Mouse (Mus musculus) heart, embryonic 15.5 days (tissue): ENCODE data around the gene Pkp1. TPM values are rescaled to one million over a fixed set of nuclear protein-coding genes. Genes with fewer than 3 reads are reported as not detected.

Source experiments
- ATAC-seq: fragments of 200-750 bp; cut with Nextera tagmentation; replicated peaks from 2 replicates; pipeline ENCODE4 v1.8.0; 2017; ENCODE audit warnings: low read depth, moderate TSS enrichment; ENCODE audit not compliant: insufficient number of reproducible peaks, insufficient read depth, low FRiP score
- H3K27ac ChIP-seq: fragments of 300-500 bp; sonication (generic); 2 replicates; pipeline ENCODE4 v1.5.1; 2015; ENCODE audit warnings: mild to moderate bottlenecking, inconsistent platforms
- H3K27me3 ChIP-seq: fragments of 300-500 bp; sonication (generic); 2 replicates; pipeline ENCODE4 v1.6.1; 2015; ENCODE audit warnings: inconsistent platforms
- H3K36me3 ChIP-seq: fragments of 300-500 bp; sonication (generic); 2 replicates; pipeline ENCODE4 v1.6.1; 2015; ENCODE audit warnings: mild to moderate bottlenecking, inconsistent platforms
- H3K4me1 ChIP-seq: fragments of 300-500 bp; sonication (generic); replicated peaks from 2 replicates; pipeline ENCODE4 v1.6.1; 2015; ENCODE audit warnings: inconsistent platforms
- H3K4me2 ChIP-seq: fragments of 300-500 bp; sonication (generic); 2 replicates; pipeline ENCODE4 v1.6.1; 2015; ENCODE audit warnings: inconsistent platforms, mild to moderate bottlenecking, moderate library complexity
- H3K4me3 ChIP-seq: fragments of 300-500 bp; sonication (generic); 2 replicates; pipeline ENCODE4 v1.5.1; 2015; ENCODE audit warnings: mild to moderate bottlenecking, inconsistent platforms
- H3K9ac ChIP-seq: fragments of 300-500 bp; sonication (generic); 2 replicates; pipeline ENCODE4 v1.6.1; 2015; ENCODE audit warnings: mild to moderate bottlenecking, inconsistent platforms
- H3K9me3 ChIP-seq: fragments of 300-500 bp; sonication (generic); replicated peaks from 2 replicates; pipeline ENCODE4 v1.6.1; 2016; ENCODE audit warnings: inconsistent platforms
- WGBS: fragments of 180-500 bp; shearing (Covaris S2); methylation state at CpG from one replicate; pipeline ENCODE4 v1.1.7; 2015; ENCODE audit warnings: mixed read lengths; 5-methylcytosine and 5-hydroxymethylcytosine counted together
- polyA plus RNA-seq: library from polyadenylated mRNA; unstranded; fragments of >200 nt; fragmentation: Nextera tagmentation; extraction: Ambion mirVana; gene quantifications from 2 replicates; pipeline ENCODE4 v1.2.1, GENCODE M21; 2015

Pkp1 gene
- polyA plus RNA-seq, 1 experiment from 2014 or later: 0.31 TPM

GRCm38 (mm10) chr1:135941259-135942006 is 22.4 kb upstream of the Pkp1 start:
- no peak overlapping the region for H3K27ac ChIP-seq
- no peak overlapping the region for H3K4me3 ChIP-seq
- 0 out of 2 replicates have a peak, but pooled peaks cover 11% of the 10 kb centered on the region for H3K4me1 ChIP-seq
- 61% methylated on average over 6 of the region's 6 CpGs for WGBS
- H3K4me2 ChIP-seq: no peak overlapping the region
- H3K27me3 ChIP-seq: peaks cover 30% of the 10 kb centered on the region
- H3K36me3 ChIP-seq: no peaks in the 10 kb centered on the region
- no peak overlapping the region for H3K9ac ChIP-seq
- H3K9me3 ChIP-seq: no peaks in the 10 kb centered on the region
- ATAC-seq: no peak

GRCm38 (mm10) chr1:135936091-135936490 is 17.1 kb upstream of the Pkp1 start:
- ATAC-seq: no peak
- Histone ChIP-seq H3K27me3 (no peaks in the 10 kb centered on the region; the same call in 1 of the 2 replicates), H3K36me3 (no peaks in the 10 kb centered on the region), H3K4me3 (no peak overlapping the region), H3K9me3 (no peaks in the 10 kb centered on the region), H3K27ac (no peak overlapping the region), H3K4me1 (0 out of 2 replicates have a peak, but pooled peaks cover 5% of the 10 kb centered on the region), H3K9ac (no peak overlapping the region), H3K4me2 (no peak overlapping the region)
- 65% methylated on average over 1 of the region's 1 CpGs for WGBS

GRCm38 (mm10) chr1:135933704-135934293 is 14.8 kb upstream of the Pkp1 start:
- no peak overlapping the region for H3K27ac ChIP-seq
- no peaks in the 10 kb centered on the region for H3K36me3 ChIP-seq
- H3K4me2 ChIP-seq: no peak overlapping the region
- no peaks in the 10 kb centered on the region for H3K9me3 ChIP-seq
- no peak overlapping the region for H3K9ac ChIP-seq
- 0 out of 2 replicates have a peak, but pooled peaks cover 5% of the 10 kb centered on the region for H3K4me1 ChIP-seq
- no peaks in the 10 kb centered on the region for H3K27me3 ChIP-seq
- no peak for ATAC-seq
- WGBS: 74% methylated on average over 18 of the region's 18 CpGs
- H3K4me3 ChIP-seq: no peak overlapping the region

DNA sequence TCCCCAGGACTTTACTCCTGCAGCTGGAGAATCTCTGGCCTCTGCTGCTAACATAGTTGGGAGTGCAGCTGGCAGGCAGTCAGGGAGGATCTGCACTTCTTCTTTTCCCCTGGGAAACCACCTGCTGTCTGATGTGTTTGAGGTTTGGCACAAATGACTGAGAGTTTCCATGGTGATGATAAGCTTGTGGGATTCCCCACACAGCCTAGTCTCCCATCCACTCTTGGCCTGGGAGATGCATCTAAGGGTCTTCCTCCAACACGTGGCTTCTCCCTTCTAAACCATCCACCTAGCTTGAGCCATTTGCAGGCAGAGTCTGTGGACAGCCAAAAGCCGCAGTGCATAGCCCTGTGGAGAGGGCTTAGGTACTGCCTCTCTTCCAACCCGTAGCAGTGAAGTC is 10.9 kb upstream of the Pkp1 start:
- WGBS: 53% methylated on average over 3 of the region's 3 CpGs
- no peak for ATAC-seq

DNA sequence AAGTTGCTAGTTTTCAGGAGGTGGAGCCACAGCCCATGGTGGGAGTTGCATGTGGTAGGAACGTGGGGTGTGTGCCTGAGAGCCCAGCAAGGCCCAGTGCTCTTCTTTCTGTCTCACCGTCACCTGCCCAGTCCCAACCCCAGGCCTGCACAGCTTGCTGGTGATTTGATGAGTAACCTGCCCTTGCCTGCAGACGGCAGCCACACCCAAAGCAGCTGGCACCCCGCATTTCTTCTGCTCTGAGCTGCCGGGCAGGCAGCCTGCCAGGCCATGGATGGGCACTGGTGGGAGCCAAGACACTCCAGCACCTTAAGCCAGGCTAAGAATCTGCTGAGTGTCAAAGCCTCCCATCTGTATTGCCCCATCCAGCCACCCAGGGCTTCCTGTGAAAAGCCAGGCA is 6.8 kb upstream of the Pkp1 start:
- Histone ChIP-seq H3K4me1 (no peaks in the 10 kb centered on the region), H3K27me3 (peaks cover 47% of the 10 kb centered on the region), H3K4me3 (no peak overlapping the region), H3K27ac (no peak overlapping the region), H3K36me3 (no peaks in the 10 kb centered on the region), H3K9ac (no peak overlapping the region), H3K9me3 (no peaks in the 10 kb centered on the region), H3K4me2 (no peak overlapping the region)
- WGBS: 62% methylated on average over 5 of the region's 5 CpGs
- ATAC-seq: no peak

More for the DNA sequence above, 10.9 kb upstream of the Pkp1 start:
- Histone ChIP-seq H3K27ac (no peak overlapping the region), H3K4me1 (no peaks in the 10 kb centered on the region), H3K9me3 (no peaks in the 10 kb centered on the region), H3K36me3 (no peaks in the 10 kb centered on the region), H3K4me2 (no peak overlapping the region), H3K9ac (no peak overlapping the region), H3K4me3 (no peak overlapping the region), H3K27me3 (peaks cover 11% of the 10 kb centered on the region)

DNA sequence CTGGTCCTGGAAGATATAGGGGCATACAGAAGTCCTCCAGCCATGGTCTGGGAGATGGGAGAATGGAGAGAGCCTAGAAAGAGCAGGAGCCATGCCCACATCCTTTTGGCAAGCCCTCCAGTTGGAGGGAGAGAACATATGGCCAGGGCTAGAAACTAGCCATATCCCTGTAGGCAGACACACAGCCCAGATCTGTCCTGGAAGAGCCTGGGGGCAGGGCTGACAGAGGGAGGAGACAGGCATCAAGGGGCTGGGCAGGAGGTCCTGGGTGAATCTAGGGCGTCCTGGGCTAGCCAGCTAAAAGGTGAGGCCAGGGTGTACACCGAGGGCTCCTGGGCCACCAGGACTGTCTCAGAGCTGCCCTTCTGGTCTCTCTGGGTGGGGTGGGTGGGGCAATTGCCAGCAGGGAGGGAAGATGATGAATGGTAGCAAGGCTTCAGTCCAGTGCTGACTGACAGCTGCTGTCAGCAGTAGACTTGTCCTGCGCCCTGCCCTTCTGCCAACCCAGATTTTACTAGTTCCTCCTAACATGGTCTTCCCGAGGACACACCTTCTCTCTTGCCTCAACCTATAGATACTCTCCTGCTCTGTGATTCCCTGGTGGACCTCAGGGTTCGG is 5.5 kb upstream of the Pkp1 start:
- H3K27me3 ChIP-seq: peaks cover 60% of the 10 kb centered on the region
- H3K4me1 ChIP-seq: no peaks in the 10 kb centered on the region
- no peak overlapping the region for H3K4me2 ChIP-seq
- no peak overlapping the region for H3K27ac ChIP-seq
- 60% methylated on average over 5 of the region's 5 CpGs for WGBS
- no peaks in the 10 kb centered on the region for H3K36me3 ChIP-seq
- H3K4me3 ChIP-seq: no peak overlapping the region
- H3K9ac ChIP-seq: no peak overlapping the region
- no peaks in the 10 kb centered on the region for H3K9me3 ChIP-seq
- ATAC-seq: no peak

GRCm38 (mm10) chr1:135923229-135923628 is 4.2 kb upstream of the Pkp1 start:
- H3K27me3 ChIP-seq: peaks cover 73% of the 10 kb centered on the region
- H3K4me1 ChIP-seq: peaks cover 10% of the 10 kb centered on the region
- no peak overlapping the region for H3K9ac ChIP-seq
- H3K27ac ChIP-seq: no peak overlapping the region
- H3K36me3 ChIP-seq: no peaks in the 10 kb centered on the region
- 48% methylated on average over 7 of the region's 7 CpGs for WGBS
- no peak overlapping the region for H3K4me2 ChIP-seq
- no peaks in the 10 kb centered on the region for H3K9me3 ChIP-seq
- no peak for ATAC-seq
- H3K4me3 ChIP-seq: no peak overlapping the region

GRCm38 (mm10) chr1:135917206-135917605 is 1.8 kb downstream of the Pkp1 start:
- Histone ChIP-seq H3K4me3 (no peak overlapping the region), H3K36me3 (no peaks in the 10 kb centered on the region), H3K9me3 (no peaks in the 10 kb centered on the region), H3K27me3 (peaks cover 89% of the 10 kb centered on the region), H3K4me1 (peaks cover 10% of the 10 kb centered on the region), H3K4me2 (no peak overlapping the region), H3K27ac (no peak overlapping the region), H3K9ac (no peak overlapping the region)
- 24% methylated on average over 5 of the region's 5 CpGs for WGBS
- ATAC-seq: no peak

DNA sequence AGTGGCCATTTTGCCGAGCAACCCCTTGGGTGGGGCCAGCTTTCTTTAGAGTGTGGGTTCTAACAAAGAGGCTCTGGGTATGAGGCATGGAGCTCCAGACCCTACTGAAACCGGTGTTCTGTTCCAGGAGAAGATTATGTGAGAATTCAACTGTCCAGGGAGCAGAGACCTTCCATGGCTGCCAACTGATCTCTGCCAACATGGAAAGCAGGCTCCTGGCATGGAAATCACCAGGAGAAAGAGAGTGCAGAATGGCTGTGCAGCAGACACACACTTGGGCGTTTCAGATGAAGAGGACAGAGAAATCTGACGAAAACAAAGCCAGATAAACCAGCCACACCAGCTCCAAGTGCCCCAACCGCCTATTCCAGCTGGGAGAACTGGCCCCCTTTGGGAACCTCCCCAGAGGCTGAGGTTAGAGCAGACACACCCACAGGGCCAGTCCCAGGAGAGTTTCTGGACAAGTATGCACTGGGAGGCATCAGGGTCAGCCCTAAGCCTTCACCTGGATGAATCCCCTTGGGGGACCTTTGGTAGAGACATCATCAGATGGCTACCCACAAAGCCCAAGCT is 2.4 kb downstream of the Pkp1 start:
- no peaks in the 10 kb centered on the region for H3K36me3 ChIP-seq
- 36% methylated on average over 5 of the region's 5 CpGs for WGBS
- H3K27ac ChIP-seq: no peak overlapping the region
- ATAC-seq: no peak
- no peak overlapping the region for H3K4me3 ChIP-seq
- H3K9ac ChIP-seq: no peak overlapping the region
- no peaks in the 10 kb centered on the region for H3K9me3 ChIP-seq
- peaks cover 84% of the 10 kb centered on the region for H3K27me3 ChIP-seq
- no peak overlapping the region for H3K4me2 ChIP-seq
- H3K4me1 ChIP-seq: peaks cover 10% of the 10 kb centered on the region

DNA sequence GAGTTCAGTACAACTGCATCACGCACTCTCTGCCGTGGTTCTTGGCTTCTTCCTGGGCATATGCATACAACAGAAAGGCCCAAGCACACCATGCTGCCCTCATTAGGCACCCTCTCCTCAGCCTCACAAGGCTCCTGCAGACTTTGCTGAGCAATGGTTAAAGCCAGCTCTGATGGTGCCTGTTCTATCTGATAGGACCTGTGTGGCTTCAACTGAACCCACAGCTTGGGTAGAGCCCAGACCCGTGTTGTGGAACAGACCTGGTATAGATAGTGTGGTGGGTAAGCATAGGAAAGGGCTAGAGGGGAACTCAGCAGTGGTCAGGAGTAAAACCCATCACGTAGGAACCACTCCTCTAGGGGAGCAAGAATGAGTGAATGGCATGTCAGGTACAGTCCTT is 5.3 kb downstream of the Pkp1 start:
- Histone ChIP-seq H3K4me1 (peaks cover 6% of the 10 kb centered on the region), H3K4me3 (no peak overlapping the region), H3K27me3 (peaks cover 74% of the 10 kb centered on the region), H3K9me3 (no peaks in the 10 kb centered on the region), H3K36me3 (no peaks in the 10 kb centered on the region), H3K4me2 (no peak overlapping the region), H3K27ac (no peak overlapping the region), H3K9ac (no peak overlapping the region)
- 71% methylated on average over 4 of the region's 4 CpGs for WGBS
- no peak for ATAC-seq

GRCm38 (mm10) chr1:135909381-135909780 is 9.6 kb downstream of the Pkp1 start:
- Histone ChIP-seq H3K9ac (no peak overlapping the region), H3K27me3 (peaks cover 36% of the 10 kb centered on the region), H3K4me3 (no peak overlapping the region), H3K9me3 (no peaks in the 10 kb centered on the region), H3K4me1 (peaks cover 3% of the 10 kb centered on the region; the same call in 1 of the 2 replicates), H3K36me3 (no peaks in the 10 kb centered on the region), H3K4me2 (no peak overlapping the region), H3K27ac (no peak overlapping the region)
- WGBS: 38% methylated on average over 6 of the region's 6 CpGs
- ATAC-seq: no peak
